Mouse (Mus musculus) CD8-positive naive resting alpha-beta T cell, adult 57 days (primary cell): ENCODE results near the gene Cux1. TPM values are rescaled to one million over a fixed set of nuclear protein-coding genes. Genes with fewer than 3 reads are reported as not detected.

Source experiments
- total RNA-seq: library from RNA; stranded (reverse); gene quantifications from one replicate; pipeline ENCODE4 v1.2.4, GENCODE M21; 2023

Gene Cux1
- 81.8 TPM for total RNA-seq

DNA sequence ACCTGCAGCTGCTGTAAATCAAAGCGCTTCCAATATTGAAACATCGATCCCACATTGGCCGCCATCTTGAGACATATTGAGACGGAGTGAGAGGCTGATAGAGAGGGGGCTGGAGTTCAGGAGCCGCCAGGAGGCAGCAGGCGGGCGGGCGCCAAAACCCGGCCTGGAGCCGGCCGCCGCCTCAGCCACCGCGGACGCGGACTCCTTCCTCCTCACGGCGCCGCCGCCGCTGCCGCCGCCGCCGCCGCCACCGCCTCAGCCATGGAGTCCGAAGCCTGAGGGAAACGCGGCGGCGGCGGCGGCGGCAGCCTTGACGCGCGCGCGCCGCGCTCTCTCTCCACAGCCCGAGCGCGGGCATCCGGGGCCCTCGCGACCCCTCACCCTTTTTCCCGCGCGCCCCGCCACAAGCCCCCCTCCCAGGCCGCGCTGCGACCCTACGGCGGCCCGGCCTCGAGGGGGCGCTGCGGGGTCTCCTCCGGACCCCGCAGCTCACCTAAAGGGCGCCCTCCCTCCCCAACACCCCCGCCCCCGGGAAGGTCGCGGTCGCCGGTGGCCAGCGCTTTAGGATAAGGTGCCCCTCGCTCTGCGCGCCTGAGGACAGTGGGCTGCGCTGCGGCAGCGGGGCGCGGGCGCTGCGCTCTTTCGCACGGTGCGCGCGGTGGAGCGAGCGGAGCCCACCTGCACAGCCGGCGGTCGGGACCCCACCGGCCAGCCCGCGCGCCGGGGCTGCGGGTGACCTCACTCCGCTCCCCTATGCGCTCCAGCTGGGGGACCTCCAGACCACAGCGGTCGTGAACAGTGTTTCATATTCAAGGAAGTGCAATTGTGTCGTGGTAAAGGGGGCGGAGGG, at the start of gene Cux1:
TSS of gene Cux1 (minus strand) at position 315 of the 850 bp plus-strand sequence.

GRCm38 (mm10) chr5:136246452-136246838, 320.8 kb downstream of the Cux1 start, which contains the start of gene Sh2b2:
Gene Sh2b2, minus strand, starts transcription at chr5:136246556.

DNA sequence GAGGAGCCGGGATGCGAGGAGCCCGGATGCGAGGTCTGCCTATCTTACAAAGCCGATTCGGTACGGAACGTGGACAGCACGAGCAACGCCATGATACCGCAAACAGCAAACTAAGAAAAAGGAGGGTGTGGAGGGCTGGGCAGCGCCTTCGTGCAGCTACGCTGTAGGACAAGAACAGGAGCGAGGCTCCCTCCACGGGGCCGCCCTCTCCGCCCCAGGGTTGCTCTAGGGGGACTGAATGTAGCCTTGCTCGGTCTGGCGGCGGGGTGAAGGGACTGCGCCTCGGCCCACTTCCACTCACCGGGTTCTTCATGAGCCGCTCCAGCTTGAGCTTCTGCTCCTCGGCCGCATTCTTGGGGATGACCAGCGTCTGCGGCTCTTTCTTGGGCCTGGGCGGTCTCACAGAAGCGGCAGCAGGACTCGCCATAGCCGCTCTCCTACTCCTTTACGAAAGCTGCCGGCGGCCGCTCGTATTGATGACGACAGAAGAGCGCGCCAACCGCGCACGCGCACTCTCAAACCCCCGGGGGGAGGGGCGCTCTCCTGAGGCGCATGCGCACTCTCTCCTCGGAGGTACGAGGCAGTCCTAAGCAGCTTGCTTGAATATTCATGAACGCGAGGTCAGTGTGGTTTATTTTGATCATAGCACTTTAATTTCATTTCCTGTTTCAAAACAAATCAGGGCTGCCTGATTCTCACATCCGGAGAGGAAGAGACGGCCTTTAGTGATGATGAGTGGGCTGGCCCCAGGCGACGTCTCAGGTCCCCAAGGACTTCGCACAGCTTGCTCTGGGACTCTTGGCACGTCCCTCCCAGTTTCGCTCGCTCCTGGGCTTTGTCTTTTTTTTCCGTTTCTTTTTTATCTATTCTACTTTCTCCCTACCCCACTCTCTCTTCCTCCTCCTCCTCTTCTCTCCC, 368.6 kb downstream of the Cux1 start, which contains the start of gene Prkrip1:
TSS of gene Prkrip1 (minus strand) at position 490 of the 918 bp plus-strand sequence.

Other genes with a start within 250 kb of the Cux1 start
- not detected for gene Myl10, start 125.7 kb upstream of the Cux1 start, total RNA-seq